Mouse (Mus musculus) midbrain, embryonic 13.5 days (tissue): ENCODE measurements around the gene Mier1. TPM values are rescaled to one million over a fixed set of nuclear protein-coding genes. Genes with fewer than 3 reads are reported as not detected.

ENCODE experiments used
- ATAC-seq: fragments of 200-750 bp; cut with Nextera tagmentation; 2 replicates; pipeline ENCODE4 v1.8.0; 2017; ENCODE audit warnings: mild to moderate bottlenecking, moderate TSS enrichment, moderate library complexity
- H3K27ac ChIP-seq: fragments of 300-500 bp; sonication (generic); 2 replicates; pipeline ENCODE4 v1.5.1; 2015; ENCODE audit warnings: inconsistent platforms, mild to moderate bottlenecking, moderate library complexity
- H3K27me3 ChIP-seq: fragments of 300-500 bp; sonication (generic); 2 replicates; pipeline ENCODE4 v1.6.1; 2015; ENCODE audit warnings: mild to moderate bottlenecking, inconsistent platforms
- H3K36me3 ChIP-seq: fragments of 300-500 bp; sonication (generic); 2 replicates; pipeline ENCODE4 v1.6.1; 2015; ENCODE audit warnings: mild to moderate bottlenecking, inconsistent platforms
- H3K4me1 ChIP-seq: fragments of 300-500 bp; sonication (generic); replicated peaks from 2 replicates; pipeline ENCODE4 v1.6.1; 2015; ENCODE audit warnings: inconsistent platforms
- H3K4me2 ChIP-seq: fragments of 300-500 bp; sonication (generic); replicated peaks from 2 replicates; pipeline ENCODE4 v1.6.1; 2015; ENCODE audit warnings: moderate library complexity, mild to moderate bottlenecking, inconsistent platforms
- H3K4me3 ChIP-seq: fragments of 300-500 bp; sonication (generic); replicated peaks from 2 replicates; pipeline ENCODE4 v1.5.1; 2015; ENCODE audit warnings: mild to moderate bottlenecking, inconsistent platforms
- H3K9ac ChIP-seq: fragments of 300-500 bp; sonication (generic); replicated peaks from 2 replicates; pipeline ENCODE4 v1.6.1; 2015; ENCODE audit warnings: mild to moderate bottlenecking, inconsistent platforms
- H3K9me3 ChIP-seq: fragments of 300-500 bp; sonication (generic); 2 replicates; pipeline ENCODE4 v1.6.1; 2016; ENCODE audit warnings: mild to moderate bottlenecking, inconsistent platforms
- WGBS: fragments of 180-500 bp; shearing (Covaris S2); methylation state at CpG from one replicate; pipeline ENCODE4 v1.1.7; 2015; 5-methylcytosine and 5-hydroxymethylcytosine counted together
- polyA plus RNA-seq: library from polyadenylated mRNA; unstranded; fragments of >200 nt; fragmentation: Nextera tagmentation; extraction: Ambion mirVana; gene quantifications from 2 replicates; pipeline ENCODE4 v1.2.1, GENCODE M21; 2015

Mier1 gene
- polyA plus RNA-seq: 34.6 and 39.3 TPM in 2 replicates

GRCm38 (mm10) chr4:103114184-103115111 is at the start of gene Mier1, which contains the start of gene Wdr78:
Gene Mier1, plus strand, starts transcription at chr4:103114390.
Gene Wdr78, minus strand, starts transcription at chr4:103114555.
- peak; percentile 100 for ATAC-seq
- Histone ChIP-seq H3K27me3 (peaks cover 5% of the 10 kb centered on the region; the same call in 1 of the 2 replicates), H3K36me3 (peaks cover 4% of the 10 kb centered on the region; the same call in 1 of the 2 replicates), H3K9ac (peak within 1 kb of the TSS; percentile 86), H3K4me2 (peak within 1 kb of the TSS; percentile 73), H3K4me3 (peak within 1 kb of the TSS; percentile 64), H3K9me3 (no peaks in the 10 kb centered on the region), H3K4me1 (peaks cover 54% of the 10 kb centered on the region), H3K27ac (peak within 1 kb of the TSS; percentile 100)
- under 1% methylated on average over 64 of the region's 90 CpGs for WGBS

GRCm38 (mm10) chr4:103064421-103064820 is 49.8 kb upstream of the Mier1 start:
- Histone ChIP-seq H3K9me3 (no peaks in the 10 kb centered on the region), H3K9ac (no peak overlapping the region), H3K27me3 (no peaks in the 10 kb centered on the region), H3K27ac (no peak overlapping the region), H3K4me3 (no peak overlapping the region), H3K4me1 (peaks cover 10% of the 10 kb centered on the region), H3K4me2 (no peak overlapping the region), H3K36me3 (no peaks in the 10 kb centered on the region)
- WGBS: 80% methylated on average over 2 of the region's 2 CpGs
- ATAC-seq: no peak

GRCm38 (mm10) chr4:103064976-103065375 is 49.2 kb upstream of the Mier1 start:
- no peaks in the 10 kb centered on the region for H3K27me3 ChIP-seq
- 87% methylated on average over 5 of the region's 5 CpGs for WGBS
- no peak for ATAC-seq
- H3K9me3 ChIP-seq: no peaks in the 10 kb centered on the region
- H3K27ac ChIP-seq: no peak overlapping the region
- H3K4me3 ChIP-seq: no peak overlapping the region
- H3K9ac ChIP-seq: no peak overlapping the region
- no peaks in the 10 kb centered on the region for H3K36me3 ChIP-seq
- no peak overlapping the region for H3K4me2 ChIP-seq
- peaks cover 10% of the 10 kb centered on the region for H3K4me1 ChIP-seq

- H3K27ac ChIP-seq: no peak overlapping the region
- 31% methylated on average over 6 of the region's 6 CpGs for WGBS
Observed at GRCm38 (mm10) chr4:103067906-103068655, 46.1 kb upstream of the Mier1 start.

GRCm38 (mm10) chr4:103070631-103071030 is 43.6 kb upstream of the Mier1 start:
- H3K27ac ChIP-seq: no peak overlapping the region
- H3K4me2 ChIP-seq: no peak overlapping the region
- no peak overlapping the region for H3K9ac ChIP-seq
- no peaks in the 10 kb centered on the region for H3K27me3 ChIP-seq
- no peak overlapping the region for H3K4me3 ChIP-seq
- H3K36me3 ChIP-seq: no peaks in the 10 kb centered on the region
- 75% methylated on average over 3 of the region's 3 CpGs for WGBS
- no peak for ATAC-seq
- H3K9me3 ChIP-seq: no peaks in the 10 kb centered on the region
- peaks cover 10% of the 10 kb centered on the region for H3K4me1 ChIP-seq

More at GRCm38 (mm10) chr4:103067906-103068655, 46.1 kb upstream of the Mier1 start:
- H3K4me1 ChIP-seq: peaks cover 10% of the 10 kb centered on the region
- no peaks in the 10 kb centered on the region for H3K27me3 ChIP-seq
- H3K36me3 ChIP-seq: no peaks in the 10 kb centered on the region
- peak; percentile 43; the same call in 1 of the 2 replicates for ATAC-seq
- no peak overlapping the region for H3K4me3 ChIP-seq
- H3K4me2 ChIP-seq: no peak overlapping the region
- no peaks in the 10 kb centered on the region for H3K9me3 ChIP-seq
- no peak overlapping the region for H3K9ac ChIP-seq

GRCm38 (mm10) chr4:103085237-103085636 is 29.0 kb upstream of the Mier1 start:
- Histone ChIP-seq H3K4me3 (no peak overlapping the region), H3K27ac (no peak overlapping the region), H3K4me1 (no peaks in the 10 kb centered on the region), H3K4me2 (no peak overlapping the region), H3K27me3 (no peaks in the 10 kb centered on the region), H3K9me3 (no peaks in the 10 kb centered on the region), H3K9ac (no peak overlapping the region), H3K36me3 (peaks cover 5% of the 10 kb centered on the region; the same call in 1 of the 2 replicates)
- 96% methylated on average over 5 of the region's 5 CpGs for WGBS
- no peak for ATAC-seq

- WGBS: 89% methylated on average over 8 of the region's 8 CpGs
- Histone ChIP-seq H3K4me3 (no peak overlapping the region), H3K9ac (no peak overlapping the region), H3K36me3 (no peaks in the 10 kb centered on the region), H3K4me1 (no peaks in the 10 kb centered on the region), H3K27ac (no peak overlapping the region), H3K4me2 (no peak overlapping the region), H3K27me3 (no peaks in the 10 kb centered on the region), H3K9me3 (no peaks in the 10 kb centered on the region)
- no peak for ATAC-seq
Observed at GRCm38 (mm10) chr4:103095921-103096320, 18.3 kb upstream of the Mier1 start.

- no peaks in the 10 kb centered on the region for H3K4me1 ChIP-seq
- no peak overlapping the region for H3K4me2 ChIP-seq
- no peaks in the 10 kb centered on the region for H3K36me3 ChIP-seq
- H3K27me3 ChIP-seq: no peaks in the 10 kb centered on the region
- H3K4me3 ChIP-seq: no peak overlapping the region
- no peak overlapping the region for H3K9ac ChIP-seq
- H3K9me3 ChIP-seq: no peaks in the 10 kb centered on the region
- ATAC-seq: no peak
- WGBS: 87% methylated on average over 5 of the region's 5 CpGs
- no peak overlapping the region for H3K27ac ChIP-seq
Observed at GRCm38 (mm10) chr4:103098532-103098931, 15.7 kb upstream of the Mier1 start.

- Histone ChIP-seq H3K4me1 (peaks cover 47% of the 10 kb centered on the region), H3K27me3 (peaks cover 5% of the 10 kb centered on the region; the same call in 1 of the 2 replicates), H3K4me3 (peak overlapping the region; percentile 64), H3K36me3 (peaks cover 4% of the 10 kb centered on the region; the same call in 1 of the 2 replicates), H3K27ac (no peak overlapping the region), H3K9ac (0 out of 2 replicates have a peak overlapping the region, but pooled peaks have one; percentile 86), H3K4me2 (peak overlapping the region; percentile 73), H3K9me3 (no peaks in the 10 kb centered on the region)
- ATAC-seq: no peak
- 60% methylated on average over 7 of the region's 7 CpGs for WGBS
Observed at GRCm38 (mm10) chr4:103112651-103113050, 1.5 kb upstream of the Mier1 start.

GRCm38 (mm10) chr4:103113402-103113801 is 788 bp upstream of the Mier1 start:
- Histone ChIP-seq H3K27ac (peak overlapping the region; percentile 100; the same call in 1 of the 2 replicates), H3K4me2 (peak overlapping the region; percentile 73), H3K4me3 (peak overlapping the region; percentile 64), H3K9me3 (no peaks in the 10 kb centered on the region), H3K36me3 (peaks cover 4% of the 10 kb centered on the region; the same call in 1 of the 2 replicates), H3K27me3 (peaks cover 5% of the 10 kb centered on the region; the same call in 1 of the 2 replicates), H3K4me1 (peaks cover 47% of the 10 kb centered on the region), H3K9ac (peak overlapping the region; percentile 86)
- no peak for ATAC-seq
- 10% methylated on average over 11 of the region's 11 CpGs for WGBS

- WGBS: 2% methylated on average over 15 of the region's 15 CpGs
- peaks cover 38% of the 10 kb centered on the region for H3K4me1 ChIP-seq
- peak overlapping the region; percentile 79 for H3K27ac ChIP-seq
- H3K9ac ChIP-seq: peak overlapping the region; percentile 80
- H3K27me3 ChIP-seq: peaks cover 5% of the 10 kb centered on the region; the same call in 1 of the 2 replicates
- no peaks in the 10 kb centered on the region for H3K9me3 ChIP-seq
- peaks cover 4% of the 10 kb centered on the region; the same call in 1 of the 2 replicates for H3K36me3 ChIP-seq
- peak overlapping the region; percentile 90 for H3K4me2 ChIP-seq
- peak overlapping the region; percentile 88 for H3K4me3 ChIP-seq
- 0 out of 2 replicates have a peak, but pooled peaks have one; percentile 1 for ATAC-seq
Observed at GRCm38 (mm10) chr4:103118888-103119228, 4.7 kb downstream of the Mier1 start.
